Mouse (Mus musculus) neural tube, embryonic 15.5 days (tissue): ENCODE measurements at regions not wholly inside any gene's neighbourhood (a gene's known extent, or its start where the extent isn't known, plus 50 kb on each side); places are given as distances from the start of the nearest gene placed in this dataset.
"Not testable (repeated sequence)": the region's sequence is repeated elsewhere in the genome, so short reads cannot be mapped to it uniquely, and the experiment has no call there.

Experiments used
- ATAC-seq: fragments of 200-750 bp; cut with Nextera tagmentation; 2 replicates; pipeline ENCODE4 v1.8.0; 2017; ENCODE audit warnings: mild to moderate bottlenecking, moderate TSS enrichment, moderate library complexity; ENCODE audit not compliant: low FRiP score
- H3K27ac ChIP-seq: fragments of 300-500 bp; sonication (generic); replicated peaks from 2 replicates; pipeline ENCODE4 v1.5.1; 2015; ENCODE audit warnings: mild to moderate bottlenecking, inconsistent platforms
- H3K27me3 ChIP-seq: fragments of 300-500 bp; sonication (generic); replicated peaks from 2 replicates; pipeline ENCODE4 v1.6.1; 2015; ENCODE audit warnings: inconsistent platforms
- H3K36me3 ChIP-seq: fragments of 300-500 bp; sonication (generic); 2 replicates; pipeline ENCODE4 v1.6.1; 2015; ENCODE audit warnings: inconsistent platforms
- H3K4me1 ChIP-seq: fragments of 300-500 bp; sonication (generic); 2 replicates; pipeline ENCODE4 v1.6.1; 2015; ENCODE audit warnings: inconsistent platforms
- H3K4me2 ChIP-seq: fragments of 300-500 bp; sonication (generic); 2 replicates; pipeline ENCODE4 v1.6.1; 2015; ENCODE audit warnings: inconsistent platforms, mild to moderate bottlenecking, moderate library complexity
- H3K4me3 ChIP-seq: fragments of 300-500 bp; sonication (generic); replicated peaks from 2 replicates; pipeline ENCODE4 v1.5.1; 2015; ENCODE audit warnings: mild to moderate bottlenecking, inconsistent platforms
- H3K9ac ChIP-seq: fragments of 300-500 bp; sonication (generic); replicated peaks from 2 replicates; pipeline ENCODE4 v1.6.1; 2015; ENCODE audit warnings: mild to moderate bottlenecking, inconsistent platforms
- H3K9me3 ChIP-seq: fragments of 300-500 bp; sonication (generic); replicated peaks from 2 replicates; pipeline ENCODE4 v1.6.1; 2016; ENCODE audit warnings: inconsistent platforms
- WGBS: fragments of 180-500 bp; shearing (Covaris S2); methylation state at CpG from one replicate; pipeline ENCODE4 v1.1.7; 2015; ENCODE audit warnings: mixed read lengths; 5-methylcytosine and 5-hydroxymethylcytosine counted together

DNA sequence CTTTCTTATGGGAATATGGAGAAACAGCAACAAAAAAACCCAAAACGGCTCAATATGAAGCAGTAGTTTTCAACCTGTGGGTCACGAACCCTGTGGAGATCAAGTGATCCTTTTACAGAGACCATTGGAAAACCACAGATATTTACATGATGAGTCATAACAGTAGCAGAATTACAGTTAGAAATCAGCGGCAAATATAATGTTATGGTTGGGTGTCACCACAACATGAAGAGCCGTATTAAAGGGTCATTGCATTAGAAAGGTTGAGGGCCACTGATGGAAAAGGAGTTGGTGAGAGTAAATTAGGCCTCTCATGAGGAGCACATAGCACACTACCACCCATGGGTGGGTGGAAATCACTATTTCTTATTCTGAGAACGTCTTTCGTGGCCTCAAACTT lies 225.6 kb downstream of the Dact1 start:
- ATAC-seq, result no peak
- Histone ChIP-seq H3K4me2 (no peak overlapping the region), H3K9me3 (no peaks in the 10 kb centered on the region), H3K27me3 (no peaks in the 10 kb centered on the region), H3K4me1 (peaks cover 35% of the 10 kb centered on the region), H3K27ac (no peak overlapping the region), H3K9ac (no peak overlapping the region), H3K4me3 (no peak overlapping the region), H3K36me3 (no peaks in the 10 kb centered on the region)
- 96% methylated on average over 6 of the region's 6 CpGs for WGBS

DNA sequence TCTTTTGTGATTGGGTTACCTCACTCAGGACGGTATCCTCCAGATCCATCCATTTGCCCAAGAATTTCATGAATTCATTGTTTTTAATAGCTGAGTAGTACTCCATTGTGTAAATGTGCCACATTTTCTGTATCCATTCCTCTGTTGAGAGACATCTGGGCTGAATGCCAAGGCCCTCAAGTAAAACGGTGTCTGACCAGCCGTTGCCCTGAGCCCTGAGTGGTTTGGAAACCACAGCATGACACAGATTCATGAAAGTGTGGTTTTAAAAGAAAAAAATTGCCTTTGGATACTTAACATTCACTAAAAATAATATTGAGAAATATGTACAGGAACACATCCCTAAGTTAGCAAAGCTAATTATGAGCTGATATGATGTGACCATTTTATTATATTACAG lies 226.1 kb downstream of the Dact1 start:
- not testable (repeated sequence) for ATAC-seq, H3K4me3 ChIP-seq, H3K27me3 ChIP-seq, H3K9me3 ChIP-seq, H3K36me3 ChIP-seq, H3K27ac ChIP-seq, H3K4me2 ChIP-seq, H3K9ac ChIP-seq
- WGBS, result 55% methylated on average over 3 of the region's 3 CpGs
- peaks cover 35% of the 10 kb centered on the region for H3K4me1 ChIP-seq

DNA sequence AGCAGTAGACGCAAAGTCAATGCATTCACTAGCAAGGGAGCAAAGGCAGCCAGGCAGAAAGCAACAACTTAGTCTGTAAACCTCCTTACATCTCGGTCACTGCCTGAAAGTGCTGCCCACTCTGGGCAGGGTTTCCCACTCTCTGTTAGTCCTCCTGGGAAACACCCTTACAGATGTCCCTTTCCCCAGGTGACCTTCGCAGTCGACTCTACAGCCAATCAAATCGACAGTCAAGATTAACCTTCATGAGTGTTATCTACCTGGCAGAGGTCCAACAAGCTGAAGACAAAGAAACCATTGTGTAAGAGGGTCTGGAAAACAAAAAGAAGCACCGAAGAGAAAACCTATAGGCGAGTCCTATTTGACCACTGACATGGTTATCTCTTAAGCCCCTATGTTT lies 229.0 kb downstream of the Dact1 start:
- WGBS, result 81% methylated on average over 7 of the region's 7 CpGs
- peaks cover 36% of the 10 kb centered on the region for H3K4me1 ChIP-seq
- no peak overlapping the region for H3K4me2 ChIP-seq
- no peak for ATAC-seq
- no peaks in the 10 kb centered on the region for H3K27me3 ChIP-seq
- no peaks in the 10 kb centered on the region for H3K9me3 ChIP-seq
- H3K36me3 ChIP-seq, result no peaks in the 10 kb centered on the region
- H3K9ac ChIP-seq, result no peak overlapping the region
- H3K4me3 ChIP-seq, result no peak overlapping the region
- no peak overlapping the region for H3K27ac ChIP-seq

DNA sequence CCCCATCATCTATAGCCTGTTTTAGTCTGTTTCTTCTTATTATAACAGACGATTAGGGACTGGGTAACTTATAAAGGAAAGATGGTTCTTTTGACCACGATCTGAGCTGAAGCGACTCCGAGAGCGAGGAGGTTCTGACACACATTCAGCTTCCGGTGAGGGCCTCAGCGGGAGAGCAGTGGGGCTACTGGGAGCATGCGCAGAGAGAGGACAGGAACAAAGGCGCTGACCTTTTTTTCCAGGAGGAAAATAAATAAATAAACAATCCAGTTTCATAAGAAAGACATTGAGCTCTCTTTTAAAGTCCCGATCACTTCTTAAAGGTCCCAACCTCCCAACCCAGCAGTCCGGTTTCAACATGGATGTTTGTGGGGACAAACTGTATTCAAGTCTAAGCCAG lies 230.6 kb downstream of the Dact1 start:
- H3K4me1 ChIP-seq, result peaks cover 36% of the 10 kb centered on the region
- no peak overlapping the region for H3K27ac ChIP-seq
- ATAC-seq, result no peak
- no peaks in the 10 kb centered on the region for H3K9me3 ChIP-seq
- H3K36me3 ChIP-seq, result no peaks in the 10 kb centered on the region
- no peak overlapping the region for H3K4me2 ChIP-seq
- no peaks in the 10 kb centered on the region for H3K27me3 ChIP-seq
- no peak overlapping the region for H3K9ac ChIP-seq
- no peak overlapping the region for H3K4me3 ChIP-seq
- 84% methylated on average over 11 of the region's 11 CpGs for WGBS

DNA sequence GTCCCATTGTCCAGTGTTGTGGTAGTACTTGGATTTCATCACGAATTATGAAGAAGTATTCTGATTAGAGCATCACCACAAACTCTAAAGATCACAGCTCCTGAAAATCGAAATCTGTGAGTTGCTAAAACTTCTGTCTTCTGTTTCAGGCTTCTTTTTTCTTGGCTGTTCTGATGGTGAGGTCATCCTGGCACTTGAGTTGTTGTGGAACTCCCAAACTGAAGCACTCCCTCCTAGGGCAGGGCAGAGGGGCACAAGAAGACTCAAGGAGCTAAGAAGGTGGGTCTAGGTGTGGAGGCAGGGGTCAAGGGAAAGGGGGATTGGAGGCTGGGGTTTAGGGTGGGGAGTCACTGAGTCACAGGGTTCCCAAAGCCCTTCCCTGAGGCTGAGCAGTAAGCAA lies 232.3 kb downstream of the Dact1 start:
- no peaks in the 10 kb centered on the region for H3K36me3 ChIP-seq
- H3K27ac ChIP-seq, result no peak overlapping the region
- no peak overlapping the region for H3K9ac ChIP-seq
- WGBS, result 76% methylated on average over 2 of the region's 2 CpGs
- H3K27me3 ChIP-seq, result no peaks in the 10 kb centered on the region
- no peak for ATAC-seq
- no peaks in the 10 kb centered on the region for H3K9me3 ChIP-seq
- H3K4me1 ChIP-seq, result peaks cover 32% of the 10 kb centered on the region
- no peak overlapping the region for H3K4me3 ChIP-seq
- no peak overlapping the region for H3K4me2 ChIP-seq

DNA sequence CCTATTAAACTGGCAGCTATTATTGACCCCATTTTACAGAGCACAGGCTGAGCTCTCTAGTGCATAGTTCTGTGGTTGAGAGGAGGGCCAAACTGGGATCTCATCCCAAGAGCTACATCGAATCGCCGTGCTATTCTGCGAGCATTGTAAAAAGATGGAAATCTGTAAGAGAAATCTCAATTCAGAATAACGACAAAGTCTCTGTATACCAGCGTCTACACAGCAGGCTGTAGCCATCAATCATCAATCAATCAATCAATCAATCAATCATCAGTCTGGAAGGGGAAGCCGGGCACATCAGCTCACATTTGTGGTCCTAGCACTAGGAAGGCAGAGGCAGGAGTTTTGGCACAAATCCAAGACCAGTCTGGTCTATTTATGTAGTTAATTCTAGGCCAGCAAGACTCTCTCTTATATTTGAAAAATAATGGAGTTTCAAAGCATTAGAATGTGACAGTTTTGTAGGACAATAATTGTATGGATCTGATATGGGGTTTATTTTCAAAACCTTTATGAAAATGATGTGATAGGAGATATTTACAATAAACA lies 234.0 kb downstream of the Dact1 start:
- 44% methylated on average over 7 of the region's 7 CpGs for WGBS
- Histone ChIP-seq H3K27ac (no peak overlapping the region), H3K4me3 (no peak overlapping the region), H3K4me1 (peaks cover 32% of the 10 kb centered on the region), H3K27me3 (no peaks in the 10 kb centered on the region), H3K9ac (no peak overlapping the region), H3K36me3 (no peaks in the 10 kb centered on the region), H3K4me2 (no peak overlapping the region), H3K9me3 (no peaks in the 10 kb centered on the region)
- ATAC-seq, result no peak

DNA sequence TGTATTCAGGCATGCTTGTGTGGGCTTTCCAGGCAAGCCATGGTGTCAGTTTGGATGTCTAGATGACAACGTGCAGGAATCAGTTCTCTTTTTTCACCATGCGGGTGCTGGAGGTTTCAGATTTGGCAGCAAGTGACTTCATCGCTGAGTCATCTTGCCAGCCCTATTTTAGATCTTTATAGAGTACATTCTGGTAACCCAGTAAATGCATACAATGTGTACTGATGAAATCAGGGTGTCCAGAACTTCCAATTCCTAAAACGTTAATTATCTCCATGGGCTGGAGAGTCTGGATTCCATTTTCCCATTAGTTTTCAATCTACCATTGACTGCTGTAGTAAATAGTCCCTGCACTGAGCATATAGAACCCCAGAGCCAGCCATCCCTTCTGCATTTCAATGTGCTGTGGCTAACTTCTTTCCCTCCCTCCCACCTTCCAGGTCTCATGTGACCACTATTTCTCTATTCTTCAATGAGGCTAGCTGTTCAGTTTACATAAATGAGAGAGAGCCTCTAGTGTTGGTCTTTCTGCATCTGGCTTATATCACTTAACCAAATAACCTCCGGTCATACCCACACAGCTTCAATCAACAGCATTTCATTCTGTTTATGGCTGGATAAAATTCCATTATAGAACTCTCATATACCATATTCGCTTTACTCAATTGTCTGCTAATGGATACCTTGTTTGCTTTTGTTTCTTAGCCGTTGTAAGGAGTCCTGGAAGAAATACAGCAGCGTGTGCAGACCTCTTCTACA lies 234.9 kb downstream of the Dact1 start:
- ATAC-seq, result no peak
- 74% methylated on average over 8 of the region's 8 CpGs for WGBS
- no peaks in the 10 kb centered on the region for H3K27me3 ChIP-seq
- no peak overlapping the region for H3K4me3 ChIP-seq
- H3K36me3 ChIP-seq, result no peaks in the 10 kb centered on the region
- H3K4me2 ChIP-seq, result no peak overlapping the region
- H3K9me3 ChIP-seq, result no peaks in the 10 kb centered on the region
- H3K9ac ChIP-seq, result no peak overlapping the region
- H3K27ac ChIP-seq, result 0 out of 2 replicates have a peak overlapping the region, but pooled peaks have one; percentile 24
- H3K4me1 ChIP-seq, result peaks cover 32% of the 10 kb centered on the region

DNA sequence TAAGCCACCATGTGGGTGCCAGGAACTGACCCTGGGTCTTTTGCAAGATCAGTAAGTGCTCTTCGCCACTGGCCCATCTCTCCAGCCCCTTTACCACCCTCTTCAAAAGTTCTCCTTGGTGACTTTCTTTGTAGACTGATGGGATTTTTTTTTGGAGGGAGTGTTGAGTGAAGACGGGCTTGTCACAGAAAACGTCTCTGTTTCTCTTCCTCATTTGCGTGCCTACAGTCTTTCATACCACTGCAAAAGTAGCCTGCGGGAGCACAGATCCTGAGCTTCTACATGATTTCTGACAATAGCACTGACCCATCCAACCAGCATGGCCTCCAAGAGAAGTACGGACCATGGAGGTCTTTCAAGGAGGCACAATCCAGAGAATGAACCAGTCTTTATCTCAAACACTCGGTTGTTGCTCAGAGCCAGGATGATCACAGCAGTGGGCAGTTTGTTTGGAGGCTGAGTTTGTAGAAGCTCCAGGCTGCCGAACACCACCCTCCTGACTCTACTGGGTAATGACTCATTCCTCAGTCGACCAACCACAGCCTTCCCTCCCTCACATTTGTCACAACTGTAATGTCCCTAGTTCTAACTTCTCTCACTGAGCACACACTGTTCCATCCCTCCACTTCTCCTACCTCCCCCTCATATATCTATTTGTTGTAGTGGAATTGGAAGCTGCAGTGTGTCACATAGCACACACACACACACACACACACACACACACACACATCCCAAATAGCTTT lies 237.0 kb downstream of the Dact1 start:
- WGBS, result 89% methylated on average over 9 of the region's 9 CpGs
- no peaks in the 10 kb centered on the region for H3K9me3 ChIP-seq
- H3K4me2 ChIP-seq, result no peak overlapping the region
- peaks cover 32% of the 10 kb centered on the region for H3K4me1 ChIP-seq
- H3K27ac ChIP-seq, result no peak overlapping the region
- ATAC-seq, result no peak
- no peak overlapping the region for H3K9ac ChIP-seq
- H3K4me3 ChIP-seq, result no peak overlapping the region
- H3K27me3 ChIP-seq, result no peaks in the 10 kb centered on the region
- no peaks in the 10 kb centered on the region for H3K36me3 ChIP-seq

DNA sequence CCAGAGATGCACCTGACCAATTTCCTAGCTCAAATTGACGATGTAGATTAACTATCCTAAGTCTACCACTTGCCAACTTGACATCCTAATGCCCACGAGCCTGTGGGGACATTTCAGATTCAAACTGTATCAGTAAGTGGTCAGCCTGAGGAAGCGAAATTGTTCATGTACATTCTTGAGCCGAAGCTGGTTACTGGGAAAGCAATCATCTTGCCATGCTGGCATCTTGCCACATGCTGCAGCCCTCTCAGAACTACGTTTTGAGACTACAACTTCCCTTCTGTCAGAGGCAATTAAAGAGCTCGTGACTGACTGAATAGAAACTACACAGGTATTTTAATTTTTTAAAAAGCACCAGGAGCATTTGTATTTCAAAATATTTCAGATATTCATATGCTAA lies 239.7 kb downstream of the Dact1 start:
- Histone ChIP-seq H3K27me3 (no peaks in the 10 kb centered on the region), H3K36me3 (no peaks in the 10 kb centered on the region), H3K4me1 (peaks cover 14% of the 10 kb centered on the region), H3K4me3 (no peak overlapping the region), H3K4me2 (no peak overlapping the region), H3K27ac (no peak overlapping the region), H3K9me3 (no peaks in the 10 kb centered on the region), H3K9ac (no peak overlapping the region)
- 50% methylated on average over 6 of the region's 6 CpGs for WGBS
- no peak for ATAC-seq

DNA sequence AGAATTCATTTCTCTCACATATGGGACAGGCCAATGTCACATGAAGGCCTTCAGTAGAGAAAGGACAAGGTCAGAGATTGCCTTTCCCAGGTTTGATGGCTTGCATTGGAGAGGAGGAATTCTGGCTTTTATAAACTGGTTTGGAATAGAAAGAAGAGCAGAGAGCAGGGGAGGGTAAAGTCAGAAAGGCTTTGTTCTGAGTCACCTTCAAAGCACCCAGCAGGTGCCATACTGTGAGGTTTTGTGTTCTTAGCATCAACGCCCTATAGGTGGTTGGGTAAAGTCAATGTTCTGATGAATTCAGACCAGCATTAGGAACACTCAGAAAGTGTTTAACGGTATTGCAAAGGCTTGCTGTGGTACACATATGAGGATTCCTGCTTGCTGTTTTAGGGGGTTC lies 244.5 kb downstream of the Dact1 start:
- no peak overlapping the region for H3K4me2 ChIP-seq
- H3K27ac ChIP-seq, result no peak overlapping the region
- H3K4me1 ChIP-seq, result peaks cover 5% of the 10 kb centered on the region; the same call in 1 of the 2 replicates
- no peak overlapping the region for H3K4me3 ChIP-seq
- WGBS, result 62% methylated on average over 2 of the region's 2 CpGs
- no peaks in the 10 kb centered on the region for H3K36me3 ChIP-seq
- ATAC-seq, result no peak
- no peak overlapping the region for H3K9ac ChIP-seq
- H3K9me3 ChIP-seq, result no peaks in the 10 kb centered on the region
- H3K27me3 ChIP-seq, result no peaks in the 10 kb centered on the region

DNA sequence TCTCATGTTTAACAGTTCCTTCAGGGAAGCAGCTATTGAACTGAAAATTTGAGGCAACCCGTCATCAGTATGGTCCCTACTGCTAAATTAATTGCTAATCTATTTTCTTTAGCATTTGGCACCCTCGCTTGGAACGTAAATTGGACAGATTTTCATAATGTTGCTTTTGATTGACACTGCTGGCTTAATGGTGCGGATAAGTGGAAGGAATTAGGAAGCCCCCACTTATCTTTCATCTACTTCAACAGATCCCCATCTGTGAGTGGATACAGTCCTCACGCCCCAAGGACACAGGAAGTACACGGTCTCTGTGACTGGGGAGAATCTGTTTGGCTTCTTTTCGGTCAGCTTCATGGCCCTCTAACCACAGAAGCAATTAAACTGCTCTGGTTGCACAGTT lies 251.6 kb downstream of the Dact1 start:
- Histone ChIP-seq H3K36me3 (no peaks in the 10 kb centered on the region), H3K4me1 (no peaks in the 10 kb centered on the region), H3K9me3 (no peaks in the 10 kb centered on the region), H3K27me3 (no peaks in the 10 kb centered on the region), H3K27ac (no peak overlapping the region), H3K4me3 (no peak overlapping the region), H3K9ac (no peak overlapping the region), H3K4me2 (no peak overlapping the region)
- 48% methylated on average over 7 of the region's 7 CpGs for WGBS
- ATAC-seq, result no peak

DNA sequence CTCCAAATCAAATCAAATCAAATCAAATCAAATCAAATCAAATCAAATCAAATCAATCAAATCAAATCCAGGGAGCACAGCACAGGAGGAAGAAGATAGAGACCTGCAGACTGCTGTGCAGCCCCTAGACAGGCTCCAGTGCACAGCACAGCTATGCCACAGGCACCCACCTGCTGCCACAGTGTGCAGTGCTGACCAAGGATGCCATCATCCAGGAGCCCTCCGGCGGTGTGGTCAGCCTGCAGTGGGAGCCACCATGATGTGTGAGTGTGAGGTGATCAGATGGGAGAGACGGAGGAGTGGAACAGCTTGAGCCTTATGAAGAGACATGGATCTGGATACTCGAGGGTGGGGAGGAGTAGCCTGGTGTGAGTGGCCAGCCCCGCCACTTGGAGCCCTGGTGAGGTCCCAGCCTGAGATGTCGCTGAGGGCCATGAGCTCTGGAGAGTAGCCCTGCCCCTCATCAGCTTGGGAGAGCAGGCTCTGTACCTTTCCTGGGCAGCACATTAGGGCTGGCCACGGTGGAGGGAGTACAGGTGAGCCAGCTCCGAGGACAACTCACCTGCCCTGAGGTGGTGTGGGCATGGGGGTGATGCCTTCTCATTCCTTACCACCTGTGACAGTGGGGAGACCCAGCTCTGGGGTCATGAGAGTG lies 252.4 kb downstream of the Dact1 start:
- WGBS, result 86% methylated on average over 8 of the region's 8 CpGs
- H3K4me2 ChIP-seq, result no peak overlapping the region
- ATAC-seq, result no peak
- H3K4me1 ChIP-seq, result no peaks in the 10 kb centered on the region
- no peak overlapping the region for H3K27ac ChIP-seq
- no peaks in the 10 kb centered on the region for H3K9me3 ChIP-seq
- no peak overlapping the region for H3K4me3 ChIP-seq
- no peak overlapping the region for H3K9ac ChIP-seq
- no peaks in the 10 kb centered on the region for H3K36me3 ChIP-seq
- H3K27me3 ChIP-seq, result no peaks in the 10 kb centered on the region
